Mouse (Mus musculus): ENCODE results near the gene Ikzf2. TPM values are rescaled to one million over a fixed set of nuclear protein-coding genes. Genes with fewer than 3 reads are reported as not detected.

The Ikzf2 gene
- total RNA-seq, 2 experiments from 2014 or later = 8.3 to 9.8 TPM

GRCm38 (mm10) chr1:69519356-69519755 is 167.7 kb downstream of the Ikzf2 start:
- intact Hi-C loops (cut with DNase I) = no loop called here

GRCm38 (mm10) chr1:69518012-69518411 is 169.0 kb downstream of the Ikzf2 start:
- intact Hi-C loops (cut with DNase I) = no loop called here
- DNase-seq = no peak

More at GRCm38 (mm10) chr1:69519356-69519755, 167.7 kb downstream of the Ikzf2 start:
- no peak for DNase-seq

DNA sequence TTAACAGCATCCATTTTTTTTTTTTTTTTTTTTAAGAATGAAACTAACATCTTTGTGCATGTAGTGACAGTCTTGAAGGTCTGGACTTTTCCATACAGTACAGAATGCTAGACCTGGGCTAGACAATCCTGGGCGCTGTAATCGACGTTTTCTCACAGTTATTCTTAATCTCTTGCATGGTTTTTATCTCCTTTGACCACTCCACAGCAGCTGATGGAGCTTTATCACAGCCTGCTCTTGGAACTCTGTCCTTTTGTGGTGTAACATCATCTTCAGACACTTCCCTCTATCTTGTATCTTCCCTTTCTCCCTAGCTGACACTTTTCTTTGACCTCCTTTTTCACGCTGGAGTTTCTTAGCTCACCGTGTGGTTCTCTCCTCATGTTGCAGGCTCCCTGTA is 170.9 kb downstream of the Ikzf2 start:
- intact Hi-C loops (cut with DNase I) = no loop called here

GRCm38 (mm10) chr1:69513595-69514250 is 173.3 kb downstream of the Ikzf2 start:
- no peak for DNase-seq
- intact Hi-C loops (cut with DNase I) = no loop called here

More for the DNA sequence above, 170.9 kb downstream of the Ikzf2 start:
- DNase-seq = no peak

- intact Hi-C loops (cut with DNase I) = no loop called here
- no peak for DNase-seq
These were observed 178.8 kb downstream of the Ikzf2 start for GRCm38 (mm10) chr1:69508275-69508674.

DNA sequence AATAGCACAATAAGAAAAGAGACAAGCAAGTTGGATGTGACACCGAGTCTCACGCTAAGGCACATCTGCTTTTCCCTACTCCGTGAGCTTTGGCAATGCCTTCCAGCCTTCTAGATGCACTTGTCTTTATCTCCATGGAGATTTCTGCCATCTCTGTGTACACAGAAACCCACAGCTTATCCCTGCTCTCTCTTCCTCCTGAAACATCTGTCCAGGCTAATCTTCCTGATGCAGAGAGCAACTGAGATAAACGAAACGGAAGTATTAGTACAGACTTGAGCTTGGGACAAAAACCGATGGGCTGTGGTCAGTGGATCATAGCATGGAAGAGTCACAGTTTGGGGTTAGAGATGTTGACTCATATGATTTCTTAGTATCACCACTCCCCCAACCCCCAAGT is 179.5 kb downstream of the Ikzf2 start:
- no peak for DNase-seq

DNA sequence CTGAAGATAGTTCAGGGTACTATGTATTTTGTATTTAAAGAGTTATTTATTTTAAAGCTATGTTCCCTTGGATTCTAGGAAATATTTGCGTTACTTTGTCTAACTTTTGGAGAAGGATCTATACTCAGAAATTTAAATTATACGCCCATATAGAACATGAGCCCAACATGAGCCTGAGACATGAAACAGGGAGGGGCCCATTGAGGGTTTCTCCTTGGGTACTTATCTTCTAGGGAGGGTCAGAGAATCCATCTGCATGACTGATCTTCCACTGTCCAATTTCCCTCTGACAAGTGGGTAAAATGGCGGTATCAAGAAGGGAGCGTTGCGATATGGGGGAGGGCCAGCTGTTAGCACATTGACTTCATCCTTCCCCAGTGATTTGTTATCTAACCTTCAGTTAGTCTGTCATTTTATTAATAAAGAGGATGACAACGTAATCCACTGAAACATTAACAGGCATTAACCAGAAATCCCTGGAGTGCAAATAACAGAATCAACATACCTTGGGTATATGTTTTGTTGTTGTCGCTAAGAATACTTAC is 180.4 kb downstream of the Ikzf2 start:
- intact Hi-C loops (cut with DNase I) = no loop called here
- DNase-seq = no peak

More for the DNA sequence above, 179.5 kb downstream of the Ikzf2 start:
- intact Hi-C loops (cut with DNase I) = no loop called here

DNA sequence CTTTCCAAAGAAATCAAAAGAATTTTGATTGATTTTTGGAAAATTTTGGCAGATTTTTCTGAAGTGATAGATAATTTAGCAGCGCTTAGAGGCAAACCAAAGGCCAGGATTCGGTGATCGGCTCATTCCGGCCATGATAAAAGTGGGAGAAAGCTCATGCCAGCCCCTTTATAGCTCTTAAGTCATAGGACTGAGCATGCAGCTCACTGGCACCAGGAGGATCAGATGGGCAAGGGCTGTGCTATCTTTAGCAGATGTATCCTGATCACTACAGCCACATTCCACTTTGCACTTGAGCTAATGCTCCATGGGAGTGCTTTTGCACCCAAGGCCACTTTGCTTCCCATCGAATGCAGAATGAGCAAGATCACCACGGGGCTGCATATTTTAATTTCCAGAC is 181.0 kb downstream of the Ikzf2 start:
- no peak for DNase-seq
- intact Hi-C loops (cut with DNase I) = no loop called here

DNA sequence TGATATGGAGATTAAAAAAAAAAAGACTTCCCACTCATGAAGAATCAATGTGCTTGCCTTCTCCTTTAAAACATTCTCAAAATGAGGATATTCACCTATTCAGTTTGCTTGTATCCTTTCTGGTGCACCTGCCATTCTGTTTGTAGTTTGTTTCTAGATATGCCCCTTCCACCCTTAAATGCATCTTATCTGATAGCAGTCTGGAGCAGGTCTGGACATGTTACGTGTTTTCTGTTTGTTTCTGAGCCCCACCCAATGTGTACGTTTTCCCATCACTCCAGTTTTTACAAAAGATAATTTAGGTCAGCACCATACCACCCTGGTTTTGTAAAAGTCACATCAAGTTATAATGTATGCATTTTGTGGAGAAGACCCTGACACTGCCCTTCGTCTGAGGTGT is 186.7 kb downstream of the Ikzf2 start:
- DNase-seq = no peak
- intact Hi-C loops (cut with DNase I) = no loop called here

DNA sequence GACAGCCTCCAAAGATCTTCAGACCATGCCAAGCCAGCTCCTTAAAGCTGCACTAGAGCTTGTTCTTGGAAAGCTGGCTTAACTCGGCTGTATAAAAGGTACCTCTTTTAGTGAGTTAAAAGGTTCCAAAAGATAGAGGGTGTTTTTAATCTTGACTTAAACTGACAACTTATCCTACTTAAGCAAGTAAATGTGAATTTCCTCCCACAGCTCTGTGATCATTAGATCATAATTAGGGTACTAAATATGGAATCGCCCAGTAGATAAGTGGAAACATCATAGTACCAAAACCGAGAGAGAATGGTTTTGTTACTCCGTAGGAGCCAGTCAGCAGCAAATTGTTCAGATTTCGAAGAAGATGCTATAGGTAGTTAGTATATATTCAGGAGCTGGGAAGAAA is 187.4 kb downstream of the Ikzf2 start:
- intact Hi-C loops (cut with DNase I) = no loop called here
- no peak for DNase-seq

GRCm38 (mm10) chr1:69498862-69499306 is 188.2 kb downstream of the Ikzf2 start:
- intact Hi-C loops (cut with DNase I) = no loop called here
- DNase-seq = no peak

- intact Hi-C loops (cut with DNase I) = no loop called here
- no peak for DNase-seq
These were observed 191.0 kb downstream of the Ikzf2 start for GRCm38 (mm10) chr1:69496055-69496454.

GRCm38 (mm10) chr1:69493309-69494047 is 193.6 kb downstream of the Ikzf2 start:
- intact Hi-C loops (cut with DNase I) = no loop called here
- no peak for DNase-seq

DNA sequence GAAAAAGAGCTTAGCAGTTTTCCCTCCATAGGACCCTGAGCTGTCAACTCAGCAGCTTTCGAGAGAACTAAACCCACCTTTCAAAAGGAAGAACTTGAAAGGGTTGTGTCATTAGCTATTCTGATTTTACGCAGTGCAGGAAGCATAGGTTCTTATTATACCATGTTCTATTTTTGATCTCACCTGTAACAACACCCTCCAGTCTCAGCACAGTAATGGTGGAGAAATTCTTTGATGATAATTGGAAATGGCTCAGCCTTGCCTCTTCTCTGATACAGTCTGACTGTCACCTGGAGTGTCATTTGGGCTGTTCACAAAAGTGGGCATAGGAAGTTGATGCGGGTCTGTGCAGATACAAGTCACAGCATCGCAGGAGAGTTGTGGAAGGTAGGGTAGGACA is 195.0 kb downstream of the Ikzf2 start:
- DNase-seq = no peak
- intact Hi-C loops (cut with DNase I) = no loop called here

- intact Hi-C loops (cut with DNase I) = no loop called here
- DNase-seq = no peak
These were observed 198.0 kb downstream of the Ikzf2 start for GRCm38 (mm10) chr1:69489026-69489425.

GRCm38 (mm10) chr1:69488625-69489024 is 198.4 kb downstream of the Ikzf2 start:
- no peak for DNase-seq
- intact Hi-C loops (cut with DNase I) = no loop called here

Other genes starting within 250 kb of the Ikzf2 start
- 1 to 10 TPM; 1.1 to 1.4 TPM for gene Spag16, start 139.7 kb upstream of the Ikzf2 start, total RNA-seq (2021)